Mouse (Mus musculus): ENCODE data around the gene Ppp2r5c.

Ppp2r5c gene

GRCm38 (mm10) chr12:110608460-110609152 lies 161.7 kb downstream of the Ppp2r5c start:
- peak; percentile 46 for DNase-seq (ENCODE audit: low read depth, low spot score)

GRCm38 (mm10) chr12:110609153-110609497 lies 162.2 kb downstream of the Ppp2r5c start:
- no peak for DNase-seq (ENCODE audit: low read depth, low spot score)

- DNase-seq (ENCODE audit: low read depth, low spot score), result no peak
These were observed 163.8 kb downstream of the Ppp2r5c start for GRCm38 (mm10) chr12:110610713-110611112.

- DNase-seq (ENCODE audit: low read depth, low spot score), result peak; percentile 21
These were observed 183.1 kb downstream of the Ppp2r5c start for GRCm38 (mm10) chr12:110630056-110630455.
